Mouse (Mus musculus): ENCODE measurements around the gene Mpg. TPM values are rescaled to one million over a fixed set of nuclear protein-coding genes. Genes with fewer than 3 reads are reported as not detected.

Mpg gene
- polyA plus RNA-seq, 1 experiment, result 10.4 TPM

DNA sequence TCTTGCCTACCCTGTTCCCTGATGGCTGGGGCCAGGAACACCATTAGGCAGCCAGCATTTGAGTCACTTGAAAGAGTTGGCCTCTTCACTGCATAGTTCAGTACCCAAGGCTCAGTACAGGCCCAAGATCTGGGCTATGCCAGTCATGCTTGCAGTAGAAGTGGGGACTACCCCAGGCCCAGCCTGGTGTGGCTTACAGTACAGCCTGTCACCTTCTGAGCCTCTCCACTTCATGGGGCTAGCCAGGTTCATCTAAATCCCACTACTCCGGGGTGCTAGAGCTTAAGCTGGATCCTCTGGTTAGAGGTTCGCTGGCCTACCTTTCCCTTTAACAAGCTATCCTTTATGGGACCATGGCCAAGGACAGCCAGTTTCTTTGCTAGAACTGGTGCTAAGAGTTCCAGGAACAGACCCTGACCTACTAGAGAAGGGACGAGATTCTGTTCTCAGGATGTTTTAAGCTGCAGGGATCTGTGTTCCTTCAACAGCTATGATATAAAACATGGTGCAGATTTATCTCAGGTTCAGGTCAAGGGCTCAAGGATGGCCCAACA lies 2.1 kb downstream of the Mpg start:
- WGBS, result 93% methylated on average over 3 of the region's 3 CpGs
- Histone ChIP-seq H3K27me3 (ENCODE audit: control insufficient read depth, insufficient read depth, low read length) (no peaks in the 10 kb centered on the region), H3K4me1 (ENCODE audit: control insufficient read depth, insufficient read depth, insufficient read length) (peaks cover 6% of the 10 kb centered on the region)

GRCm38 (mm10) chr11:32230220-32230619 lies 3.9 kb downstream of the Mpg start:
- Histone ChIP-seq H3K27ac (ENCODE audit: insufficient read depth, low read length) (no peak overlapping the region), H3K4me3 (ENCODE audit: extremely low read depth, insufficient read depth, insufficient read length) (no peak overlapping the region), H3K36me3 (ENCODE audit: control insufficient read depth, insufficient read depth, low read length) (peaks cover 27% of the 10 kb centered on the region), H3K4me1 (ENCODE audit: control insufficient read depth, insufficient read depth, insufficient read length) (peaks cover 6% of the 10 kb centered on the region), H3K27me3 (ENCODE audit: control insufficient read depth, insufficient read depth, low read length) (no peaks in the 10 kb centered on the region)
- 89% methylated on average over 4 of the region's 4 CpGs for WGBS
- no peak for DNase-seq (ENCODE audit: low read depth in 1 of 2, low spot score in 2 of 2)
- TF ChIP-seq CTCF (IDR thresholded peaks at IDR 0.05; ENCODE audit: extremely low read depth, insufficient read depth, insufficient read length, insufficient replicate concordance) (no peak), POLR2A (IDR thresholded peaks at IDR 0.05; ENCODE audit: low read depth, low read length) (no peak)

More for the DNA sequence above, 2.1 kb downstream of the Mpg start:
- DNase-seq (ENCODE audit: low read depth in 1 of 2, low spot score in 2 of 2), result no peak
- no peak overlapping the region for H3K27ac ChIP-seq (ENCODE audit: insufficient read depth, low read length)
- TF ChIP-seq POLR2A (IDR thresholded peaks at IDR 0.05; ENCODE audit: low read depth, low read length) (no peak), CTCF (IDR thresholded peaks at IDR 0.05; ENCODE audit: extremely low read depth, insufficient read depth, insufficient read length, insufficient replicate concordance) (no peak)
- no peak overlapping the region for H3K4me3 ChIP-seq (ENCODE audit: extremely low read depth, insufficient read depth, insufficient read length)
- peaks cover 17% of the 10 kb centered on the region for H3K36me3 ChIP-seq (ENCODE audit: control insufficient read depth, insufficient read depth, low read length)

GRCm38 (mm10) chr11:32231125-32231524 lies 4.8 kb downstream of the Mpg start:
- WGBS, result 76% methylated on average over 2 of the region's 2 CpGs
- no peak overlapping the region for H3K4me3 ChIP-seq (ENCODE audit: extremely low read depth, insufficient read depth, insufficient read length)
- TF ChIP-seq CTCF (IDR thresholded peaks at IDR 0.05; ENCODE audit: extremely low read depth, insufficient read depth, insufficient read length, insufficient replicate concordance), result no peak
- TF ChIP-seq POLR2A (IDR thresholded peaks at IDR 0.05; ENCODE audit: low read depth, low read length), result no peak
- DNase-seq (ENCODE audit: low read depth in 1 of 2, low spot score in 2 of 2), result no peak
- no peaks in the 10 kb centered on the region for H3K27me3 ChIP-seq (ENCODE audit: control insufficient read depth, insufficient read depth, low read length)
- peaks cover 27% of the 10 kb centered on the region for H3K36me3 ChIP-seq (ENCODE audit: control insufficient read depth, insufficient read depth, low read length)
- H3K4me1 ChIP-seq (ENCODE audit: control insufficient read depth, insufficient read depth, insufficient read length), result peaks cover under 1% of the 10 kb centered on the region; the same call in 1 of the 2 replicates
- no peak overlapping the region for H3K27ac ChIP-seq (ENCODE audit: insufficient read depth, low read length)

DNA sequence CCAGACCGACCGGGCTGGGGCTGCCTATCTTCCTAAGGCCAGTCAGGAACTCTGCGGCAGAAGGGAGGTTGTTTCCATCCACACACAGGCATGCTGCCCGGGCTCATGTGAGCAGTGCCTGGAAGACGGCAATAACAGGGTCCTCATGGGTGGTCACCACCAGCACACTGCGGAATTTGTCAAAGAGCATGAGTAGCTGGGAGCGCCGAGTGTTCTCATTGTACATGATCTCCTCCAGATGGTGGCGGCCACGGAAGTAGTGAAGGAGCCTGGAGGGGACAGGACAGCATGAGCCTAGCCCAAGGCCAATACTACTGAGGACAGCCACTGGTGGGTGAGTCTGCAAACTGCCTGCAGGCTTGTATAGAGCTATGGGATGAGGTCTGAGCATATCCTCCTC lies 6.5 kb downstream of the Mpg start:
- Histone ChIP-seq H3K36me3 (ENCODE audit: control insufficient read depth, insufficient read depth, low read length) (peaks cover 27% of the 10 kb centered on the region), H3K4me3 (ENCODE audit: extremely low read depth, insufficient read depth, insufficient read length) (no peak overlapping the region), H3K4me1 (ENCODE audit: control insufficient read depth, insufficient read depth, insufficient read length) (peaks cover 5% of the 10 kb centered on the region; the same call in 1 of the 2 replicates), H3K27ac (ENCODE audit: insufficient read depth, low read length) (no peak overlapping the region), H3K27me3 (ENCODE audit: control insufficient read depth, insufficient read depth, low read length) (no peaks in the 10 kb centered on the region)
- TF ChIP-seq CTCF (IDR thresholded peaks at IDR 0.05; ENCODE audit: extremely low read depth, insufficient read depth, insufficient read length, insufficient replicate concordance), result no peak
- TF ChIP-seq POLR2A (IDR thresholded peaks at IDR 0.05; ENCODE audit: low read depth, low read length), result no peak
- no peak for DNase-seq (ENCODE audit: low read depth in 1 of 2, low spot score in 2 of 2)
- WGBS, result 95% methylated on average over 10 of the region's 10 CpGs

DNA sequence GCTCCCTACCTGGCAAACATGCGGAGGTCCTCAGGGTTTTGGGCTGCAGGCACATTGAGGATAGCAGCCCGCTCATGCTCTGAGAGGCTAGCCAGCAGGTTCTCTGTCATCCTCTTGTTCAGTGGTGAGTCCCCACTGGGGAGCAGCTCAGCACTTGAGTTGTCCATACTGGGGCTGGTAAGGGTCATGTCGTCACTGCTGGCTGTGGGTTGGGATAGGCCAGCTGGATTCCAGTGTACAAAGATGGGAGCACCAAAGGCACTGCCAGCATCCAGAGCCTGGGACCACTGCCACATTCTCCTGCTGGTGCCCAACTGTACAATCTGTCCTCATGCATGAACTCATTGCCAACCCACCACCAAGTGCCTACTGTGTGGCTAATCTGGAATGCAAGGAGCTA lies 7.6 kb downstream of the Mpg start:
- no peak for DNase-seq (ENCODE audit: low read depth in 1 of 2, low spot score in 2 of 2)
- Histone ChIP-seq H3K27me3 (ENCODE audit: control insufficient read depth, insufficient read depth, low read length) (no peaks in the 10 kb centered on the region), H3K27ac (ENCODE audit: insufficient read depth, low read length) (no peak overlapping the region), H3K4me1 (ENCODE audit: control insufficient read depth, insufficient read depth, insufficient read length) (peaks cover 10% of the 10 kb centered on the region; the same call in 1 of the 2 replicates), H3K4me3 (ENCODE audit: extremely low read depth, insufficient read depth, insufficient read length) (no peak overlapping the region), H3K36me3 (ENCODE audit: control insufficient read depth, insufficient read depth, low read length) (peaks cover 27% of the 10 kb centered on the region)
- 98% methylated on average over 3 of the region's 3 CpGs for WGBS
- TF ChIP-seq CTCF (IDR thresholded peaks at IDR 0.05; ENCODE audit: extremely low read depth, insufficient read depth, insufficient read length, insufficient replicate concordance) (no peak), POLR2A (IDR thresholded peaks at IDR 0.05; ENCODE audit: low read depth, low read length) (no peak)

GRCm38 (mm10) chr11:32234816-32235485 lies 8.6 kb downstream of the Mpg start:
- no peak overlapping the region for H3K27ac ChIP-seq (ENCODE audit: insufficient read depth, low read length)
- H3K36me3 ChIP-seq (ENCODE audit: control insufficient read depth, insufficient read depth, low read length), result peaks cover 28% of the 10 kb centered on the region
- TF ChIP-seq POLR2A (IDR thresholded peaks at IDR 0.05; ENCODE audit: low read depth, low read length), result no peak
- no peak for TF ChIP-seq CTCF (IDR thresholded peaks at IDR 0.05; ENCODE audit: extremely low read depth, insufficient read depth, insufficient read length, insufficient replicate concordance)
- H3K4me1 ChIP-seq (ENCODE audit: control insufficient read depth, insufficient read depth, insufficient read length), result peaks cover 10% of the 10 kb centered on the region; the same call in 1 of the 2 replicates
- 93% methylated on average over 6 of the region's 6 CpGs for WGBS
- no peak overlapping the region for H3K4me3 ChIP-seq (ENCODE audit: extremely low read depth, insufficient read depth, insufficient read length)
- no peak for DNase-seq (ENCODE audit: low read depth in 1 of 2, low spot score in 2 of 2)
- no peaks in the 10 kb centered on the region for H3K27me3 ChIP-seq (ENCODE audit: control insufficient read depth, insufficient read depth, low read length)

DNA sequence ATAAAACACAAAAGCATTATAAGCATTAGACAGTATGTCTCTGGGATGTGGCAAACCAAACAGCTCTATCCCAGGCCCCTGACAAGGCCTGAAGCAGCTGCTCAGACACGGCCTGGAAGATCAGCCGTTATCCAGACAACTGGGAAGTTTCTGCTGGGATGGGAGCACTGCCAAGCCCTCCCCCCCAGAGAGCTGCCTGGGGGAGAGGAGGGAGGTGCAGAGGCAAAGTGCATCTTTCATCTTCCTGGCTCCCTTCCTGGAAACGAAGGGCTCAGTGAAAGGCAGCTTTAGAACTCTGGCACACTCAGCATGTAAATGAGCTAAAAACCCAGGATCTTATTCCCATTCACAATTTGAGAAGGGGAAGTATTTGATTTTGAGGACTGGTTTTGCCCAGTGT lies 9.3 kb downstream of the Mpg start:
- Histone ChIP-seq H3K27ac (ENCODE audit: insufficient read depth, low read length) (no peak overlapping the region), H3K27me3 (ENCODE audit: control insufficient read depth, insufficient read depth, low read length) (no peaks in the 10 kb centered on the region), H3K4me1 (ENCODE audit: control insufficient read depth, insufficient read depth, insufficient read length) (peaks cover 10% of the 10 kb centered on the region; the same call in 1 of the 2 replicates), H3K4me3 (ENCODE audit: extremely low read depth, insufficient read depth, insufficient read length) (no peak overlapping the region), H3K36me3 (ENCODE audit: control insufficient read depth, insufficient read depth, low read length) (peaks cover 26% of the 10 kb centered on the region)
- TF ChIP-seq POLR2A (IDR thresholded peaks at IDR 0.05; ENCODE audit: low read depth, low read length), result no peak
- 88% methylated on average over 3 of the region's 3 CpGs for WGBS
- no peak for DNase-seq (ENCODE audit: low read depth in 1 of 2, low spot score in 2 of 2)

Data from spleen, adult 2 months (tissue).